12 mouse cellular contexts compared by ENCODE assay signal in the genomic region with DNA sequence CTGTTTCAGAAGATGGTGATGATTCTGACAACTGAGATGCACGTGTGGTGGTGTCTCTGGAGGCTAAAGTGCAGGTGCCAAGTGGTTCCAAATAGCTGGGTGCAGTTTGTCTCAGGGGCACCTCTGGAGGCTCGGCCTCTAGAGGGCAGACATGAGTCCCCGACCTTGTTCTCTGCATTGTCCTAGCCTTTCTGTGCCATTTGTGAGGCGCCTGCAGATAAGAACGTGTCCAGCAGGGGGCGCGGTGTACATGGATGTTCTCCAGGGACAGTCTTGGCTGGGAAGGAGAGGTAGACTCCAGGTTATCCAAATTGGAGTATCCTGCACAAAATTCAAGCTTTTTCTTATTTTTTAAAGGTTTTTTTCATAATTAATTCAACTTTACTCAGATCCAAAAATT. TPM values are rescaled to one million over a fixed set of nuclear protein-coding genes. Genes with fewer than 3 reads are reported as not detected.
DNase-seq lines count a peak whose midpoint lies in the region; ATAC-seq and TF ChIP-seq lines count a peak whose summit lies in the region.
"Not testable (repeated sequence)": the region's sequence is repeated elsewhere in the genome, so short reads cannot be mapped to it uniquely, and the experiment has no call there.
"Had no signal": no experiment of that assay in that cellular context is flagged by ENCODE, and none has a peak within 500 bp of the region (broad histone marks: within the 10 kb centered on the region; RNA-seq: fewer than 3 reads in every experiment).

No protein-coding gene starts in this region.

- not testable (repeated sequence) for TF ChIP-seq POLR2A in thymus, adult 2 months (IDR thresholded peaks at IDR 0.05; ENCODE audit: control insufficient read depth, extremely low read depth, insufficient read depth, low read length, poor library complexity)

- 5% methylated on average over 7 of the region's 7 CpGs for WGBS in liver, embryonic 14.5 days (ENCODE audit: insufficient replicate concordance)
- WGBS in thymus, adult 2 months: 23% methylated on average over 7 of the region's 7 CpGs

- TF ChIP-seq EP300 in liver, embryonic 14.5 days (IDR thresholded peaks at IDR 0.05; ENCODE audit: low read depth): not testable (repeated sequence)

- not testable (repeated sequence) for H3K9ac ChIP-seq in liver, embryonic 14.5 days (replicated peaks)

- not testable (repeated sequence) for ATAC-seq in liver, embryonic 14.5 days (ENCODE audit: insufficient read depth)

- not testable (repeated sequence) for H3K4me1 ChIP-seq in liver, embryonic 14.5 days (replicated peaks; ENCODE audit: control insufficient read depth in 2 of 2, insufficient read depth in 2 of 2, low read length in 1 of 2); thymus, adult 2 months (replicated peaks; ENCODE audit: control insufficient read depth, insufficient read depth, low read length)

- DNase-seq in A20 (ENCODE audit: low read depth, low spot score): peak; percentile 72
- peak; percentile 29 to 77 for DNase-seq in adrenal gland, adult (ENCODE audit: inconsistent age in 2 of 2, low spot score in 1 of 2)
- peak; percentile 11 to 20 for DNase-seq in cerebellum, postnatal 36 days
- peak; percentile 86 for DNase-seq in heart, adult 11 months
- DNase-seq in kidney, postnatal 36 days: peak; percentile 47 to 76
- DNase-seq in liver, embryonic 14.5 days (ENCODE audit: low read depth in 3 of 3, low spot score in 3 of 3): peak; percentile 26 to 50 (median 40)
- DNase-seq in retina, adult 2 months (ENCODE audit: low read depth, low spot score): peak; percentile 11
- peak; percentile 76 for DNase-seq in thymus, adult 2 months

- not testable (repeated sequence) for H3K27ac ChIP-seq in liver, embryonic 14.5 days; thymus, adult 2 months (ENCODE audit: control insufficient read depth, insufficient read depth, low read length)

- not testable (repeated sequence) for H3K4me3 ChIP-seq in liver, embryonic 14.5 days (ENCODE audit: insufficient read depth in 1 of 2, low read depth in 2 of 2, low read length in 2 of 2); thymus, adult 2 months (ENCODE audit: control insufficient read depth, insufficient read depth, low read length)

- peak; percentile 88 for TF ChIP-seq CTCF in liver, embryonic 14.5 days (IDR thresholded peaks at IDR 0.05; ENCODE audit: low read depth)
- TF ChIP-seq CTCF in thymus, adult 2 months (IDR thresholded peaks at IDR 0.05; ENCODE audit: borderline replicate concordance, control insufficient read depth, extremely low read depth, insufficient read depth, low read length, poor library complexity): peak; percentile 54; the same call in 1 of the 2 replicates

- H3K36me3 ChIP-seq in liver, embryonic 14.5 days (replicated peaks; ENCODE audit: control insufficient read depth, insufficient read depth, low read depth); thymus, adult 2 months (ENCODE audit: control insufficient read depth, insufficient read depth, low read length): not testable (repeated sequence)

- H3K9me3 ChIP-seq in liver, embryonic 14.5 days (ENCODE audit: control insufficient read depth, low read length): not testable (repeated sequence)

- H3K4me2 ChIP-seq in liver, embryonic 14.5 days (ENCODE audit: low read depth): not testable (repeated sequence)

- H3K27me3 ChIP-seq in liver, embryonic 14.5 days (ENCODE audit: control insufficient read depth, insufficient read depth, low read length); thymus, adult 2 months (ENCODE audit: control insufficient read depth, insufficient read depth, low read length): not testable (repeated sequence)

RNA-seq across cellular contexts. Expression of gene Ssxb10, which starts 12.3 kb away (rescaled TPM):
- not detected in 2 replicates for polyA plus RNA-seq in liver, embryonic 14.5 days (2012; rRNA removed)
- polyA plus RNA-seq in liver, embryonic 14.5 days (2014; fragmentation: Nextera tagmentation; extraction: Ambion mirVana): not detected in 2 replicates
- not detected in 2 replicates for polyA plus RNA-seq in thymus, adult 2 months (2012; rRNA removed)
- polyA plus RNA-seq: forebrain, embryonic 14.5 days; hindbrain, embryonic 12.5 days; liver, embryonic 15.5 days; neural tube, embryonic 15.5 days had no signal

RNA-seq across cellular contexts. Expression of gene Slc38a5, which starts 44.0 kb away (rescaled TPM):
- polyA plus RNA-seq in liver, embryonic 14.5 days (2012; rRNA removed): 45.7 and 54.8 TPM in 2 replicates
- polyA plus RNA-seq in liver, embryonic 14.5 days (2014; fragmentation: Nextera tagmentation; extraction: Ambion mirVana): 73.4 and 84.8 TPM in 2 replicates
- 0.27 and 0.36 TPM in 2 replicates for polyA plus RNA-seq in thymus, adult 2 months (2012; rRNA removed)

RNA-seq across cellular contexts. Expression of gene Ssxb9, which starts 51.9 kb away (rescaled TPM):
- polyA plus RNA-seq in liver, embryonic 14.5 days (2012; rRNA removed): not detected in 2 replicates
- polyA plus RNA-seq in liver, embryonic 14.5 days (2014; fragmentation: Nextera tagmentation; extraction: Ambion mirVana): not detected in 2 replicates
- not detected in 2 replicates for polyA plus RNA-seq in thymus, adult 2 months (2012; rRNA removed)
- polyA plus RNA-seq: forebrain, embryonic 14.5 days; hindbrain, embryonic 12.5 days; liver, embryonic 15.5 days; neural tube, embryonic 15.5 days had no signal

Comparison
In these comparisons a context has a peak if more than half of its experiments do, and no peak if none do; other contexts are left out.
1. DNase-seq: peak in every context shown above with its lines; median percentile 86 in heart, adult 11 months; 76 in thymus, adult 2 months; 72 in A20; 62 in kidney, postnatal 36 days; 53 in adrenal gland, adult; 40 in liver, embryonic 14.5 days; 16 in cerebellum, postnatal 36 days; 11 in retina, adult 2 months.
2. RNA of gene Slc38a5, which starts 44.0 kb away (polyA plus RNA-seq): 45.7 to 84.8 TPM in liver, embryonic 14.5 days; 0.27 to 0.36 TPM in thymus, adult 2 months; every median in the first group is over 10 times any median in the second.